Mouse (Mus musculus): ENCODE measurements around the gene Thbs4. TPM values are rescaled to one million over a fixed set of nuclear protein-coding genes. Genes with fewer than 3 reads are reported as not detected.

Thbs4 gene
- polyA plus RNA-seq, 1 experiment from 2014 or later: 36.0 TPM

GRCm38 (mm10) chr13:92751726-92752565 is 42.7 kb downstream of the Thbs4 start:
- H3K4me2 ChIP-seq (ENCODE audit: low read length): peak overlapping the region; percentile 18; the same call in 1 of the 2 replicates
- peak overlapping the region in 1 of 2 experiments; percentile 59; a peak in 2 of 4 replicates for H3K27ac ChIP-seq (replicated peaks in 1 of 2; ENCODE audit: control insufficient read depth in 1 of 2, insufficient read depth in 1 of 2, low read depth in 2 of 2, low read length in 2 of 2)
- no peak overlapping the region for H3K4me3 ChIP-seq (ENCODE audit: control insufficient read depth in 1 of 2, insufficient read depth in 1 of 2, low read depth in 1 of 2, low read length in 2 of 2)
- no peaks in the 10 kb centered on the region for H3K9me3 ChIP-seq (ENCODE audit: control insufficient read depth, low read length)
- H3K4me1 ChIP-seq (ENCODE audit: control insufficient read depth in 2 of 2, insufficient read depth in 2 of 2, low read length in 2 of 2): peaks cover 0 to 12% of the 10 kb centered on the region in 2 experiments; a peak in 3 of 4 replicates
- H3K27me3 ChIP-seq (ENCODE audit: control insufficient read depth, insufficient read depth, low read length): no peaks in the 10 kb centered on the region
- 0 out of 2 replicates have a peak, but pooled peaks cover 3% of the 10 kb centered on the region for H3K36me3 ChIP-seq (ENCODE audit: control insufficient read depth, insufficient read depth, low read length)
- no peak overlapping the region for H3K9ac ChIP-seq (ENCODE audit: low read length)
- 62% methylated on average over 21 of the region's 21 CpGs for WGBS
- ATAC-seq (ENCODE audit: insufficient number of reproducible peaks, insufficient read depth, low FRiP score, low read depth): peak; percentile 54; the same call in 1 of the 2 replicates

GRCm38 (mm10) chr13:92750976-92751518 is 43.6 kb downstream of the Thbs4 start:
- H3K4me1 ChIP-seq (ENCODE audit: control insufficient read depth in 2 of 2, insufficient read depth in 2 of 2, low read length in 2 of 2): peaks cover 0 to 12% of the 10 kb centered on the region in 2 experiments; a peak in 2 of 4 replicates
- 13% methylated on average over 7 of the region's 7 CpGs for WGBS
- H3K36me3 ChIP-seq (ENCODE audit: control insufficient read depth, insufficient read depth, low read length): 0 out of 2 replicates have a peak, but pooled peaks cover 3% of the 10 kb centered on the region
- H3K27me3 ChIP-seq (ENCODE audit: control insufficient read depth, insufficient read depth, low read length): no peaks in the 10 kb centered on the region
- H3K9me3 ChIP-seq (ENCODE audit: control insufficient read depth, low read length): no peaks in the 10 kb centered on the region
- H3K27ac ChIP-seq (replicated peaks in 1 of 2; ENCODE audit: control insufficient read depth in 1 of 2, insufficient read depth in 1 of 2, low read depth in 2 of 2, low read length in 2 of 2): no peak overlapping the region
- peak overlapping the region; percentile 18; the same call in 1 of the 2 replicates for H3K4me2 ChIP-seq (ENCODE audit: low read length)
- H3K9ac ChIP-seq (ENCODE audit: low read length): no peak overlapping the region
- ATAC-seq (ENCODE audit: insufficient number of reproducible peaks, insufficient read depth, low FRiP score, low read depth): no peak; the same call in 1 of the 2 replicates
- no peak overlapping the region for H3K4me3 ChIP-seq (ENCODE audit: control insufficient read depth in 1 of 2, insufficient read depth in 1 of 2, low read depth in 1 of 2, low read length in 2 of 2)

- no peak overlapping the region for H3K4me3 ChIP-seq (ENCODE audit: control insufficient read depth in 1 of 2, insufficient read depth in 1 of 2, low read depth in 1 of 2, low read length in 2 of 2)
- no peak overlapping the region for H3K27ac ChIP-seq (replicated peaks in 1 of 2; ENCODE audit: control insufficient read depth in 1 of 2, insufficient read depth in 1 of 2, low read depth in 2 of 2, low read length in 2 of 2)
- no peak for ATAC-seq (ENCODE audit: insufficient number of reproducible peaks, insufficient read depth, low FRiP score, low read depth)
- H3K36me3 ChIP-seq (ENCODE audit: control insufficient read depth, insufficient read depth, low read length): no peaks in the 10 kb centered on the region
- no peak overlapping the region for H3K4me2 ChIP-seq (ENCODE audit: low read length)
- 43% methylated on average over 5 of the region's 5 CpGs for WGBS
- no peaks in the 10 kb centered on the region for H3K9me3 ChIP-seq (ENCODE audit: control insufficient read depth, low read length)
- H3K4me1 ChIP-seq (ENCODE audit: control insufficient read depth in 2 of 2, insufficient read depth in 2 of 2, low read length in 2 of 2): peaks cover 0 to 3% of the 10 kb centered on the region in 2 experiments; a peak in 1 of 4 replicates
- H3K27me3 ChIP-seq (ENCODE audit: control insufficient read depth, insufficient read depth, low read length): no peaks in the 10 kb centered on the region
- no peak overlapping the region for H3K9ac ChIP-seq (ENCODE audit: low read length)
Observed at GRCm38 (mm10) chr13:92743337-92743736, 51.3 kb downstream of the Thbs4 start.

- no peaks in the 10 kb centered on the region for H3K9me3 ChIP-seq (ENCODE audit: control insufficient read depth, low read length)
- H3K4me2 ChIP-seq (ENCODE audit: low read length): no peak overlapping the region
- H3K9ac ChIP-seq (ENCODE audit: low read length): no peak overlapping the region
- H3K4me1 ChIP-seq (ENCODE audit: control insufficient read depth in 2 of 2, insufficient read depth in 2 of 2, low read length in 2 of 2): peaks cover 0 to 3% of the 10 kb centered on the region in 2 experiments; a peak in 1 of 4 replicates
- ATAC-seq (ENCODE audit: insufficient number of reproducible peaks, insufficient read depth, low FRiP score, low read depth): no peak
- H3K36me3 ChIP-seq (ENCODE audit: control insufficient read depth, insufficient read depth, low read length): no peaks in the 10 kb centered on the region
- WGBS: 88% methylated on average over 4 of the region's 4 CpGs
- no peak overlapping the region for H3K4me3 ChIP-seq (ENCODE audit: control insufficient read depth in 1 of 2, insufficient read depth in 1 of 2, low read depth in 1 of 2, low read length in 2 of 2)
- H3K27ac ChIP-seq (replicated peaks in 1 of 2; ENCODE audit: control insufficient read depth in 1 of 2, insufficient read depth in 1 of 2, low read depth in 2 of 2, low read length in 2 of 2): no peak overlapping the region
- no peaks in the 10 kb centered on the region for H3K27me3 ChIP-seq (ENCODE audit: control insufficient read depth, insufficient read depth, low read length)
Observed at GRCm38 (mm10) chr13:92742886-92743285, 51.7 kb downstream of the Thbs4 start.

GRCm38 (mm10) chr13:92740671-92741270 is 53.8 kb downstream of the Thbs4 start:
- WGBS: 5% methylated on average over 2 of the region's 2 CpGs
- H3K9ac ChIP-seq (ENCODE audit: low read length): no peak overlapping the region
- ATAC-seq (ENCODE audit: insufficient number of reproducible peaks, insufficient read depth, low FRiP score, low read depth): no peak
- H3K4me1 ChIP-seq (ENCODE audit: control insufficient read depth in 2 of 2, insufficient read depth in 2 of 2, low read length in 2 of 2): peaks cover 0 to 3% of the 10 kb centered on the region in 2 experiments; a peak in 1 of 4 replicates
- H3K9me3 ChIP-seq (ENCODE audit: control insufficient read depth, low read length): no peaks in the 10 kb centered on the region
- no peak overlapping the region for H3K27ac ChIP-seq (replicated peaks in 1 of 2; ENCODE audit: control insufficient read depth in 1 of 2, insufficient read depth in 1 of 2, low read depth in 2 of 2, low read length in 2 of 2)
- no peaks in the 10 kb centered on the region for H3K27me3 ChIP-seq (ENCODE audit: control insufficient read depth, insufficient read depth, low read length)
- no peaks in the 10 kb centered on the region for H3K36me3 ChIP-seq (ENCODE audit: control insufficient read depth, insufficient read depth, low read length)
- no peak overlapping the region for H3K4me3 ChIP-seq (ENCODE audit: control insufficient read depth in 1 of 2, insufficient read depth in 1 of 2, low read depth in 1 of 2, low read length in 2 of 2)
- H3K4me2 ChIP-seq (ENCODE audit: low read length): no peak overlapping the region

GRCm38 (mm10) chr13:92739858-92740257 is 54.8 kb downstream of the Thbs4 start:
- Histone ChIP-seq H3K9ac (ENCODE audit: low read length) (no peak overlapping the region), H3K4me1 (ENCODE audit: control insufficient read depth in 2 of 2, insufficient read depth in 2 of 2, low read length in 2 of 2) (peaks cover 0 to 3% of the 10 kb centered on the region in 2 experiments; a peak in 1 of 4 replicates), H3K36me3 (ENCODE audit: control insufficient read depth, insufficient read depth, low read length) (no peaks in the 10 kb centered on the region), H3K4me3 (ENCODE audit: control insufficient read depth in 1 of 2, insufficient read depth in 1 of 2, low read depth in 1 of 2, low read length in 2 of 2) (no peak overlapping the region), H3K27me3 (ENCODE audit: control insufficient read depth, insufficient read depth, low read length) (no peaks in the 10 kb centered on the region), H3K9me3 (ENCODE audit: control insufficient read depth, low read length) (no peaks in the 10 kb centered on the region), H3K27ac (replicated peaks in 1 of 2; ENCODE audit: control insufficient read depth in 1 of 2, insufficient read depth in 1 of 2, low read depth in 2 of 2, low read length in 2 of 2) (no peak overlapping the region), H3K4me2 (ENCODE audit: low read length) (no peak overlapping the region)
- no peak for ATAC-seq (ENCODE audit: insufficient number of reproducible peaks, insufficient read depth, low FRiP score, low read depth)
- 82% methylated on average over 3 of the region's 3 CpGs for WGBS

- WGBS: 81% methylated on average over 3 of the region's 3 CpGs
- ATAC-seq (ENCODE audit: insufficient number of reproducible peaks, insufficient read depth, low FRiP score, low read depth): no peak
- H3K9me3 ChIP-seq (ENCODE audit: control insufficient read depth, low read length): no peaks in the 10 kb centered on the region
Observed at GRCm38 (mm10) chr13:92738821-92739220, 55.8 kb downstream of the Thbs4 start.

More at GRCm38 (mm10) chr13:92738821-92739220, 55.8 kb downstream of the Thbs4 start:
- Histone ChIP-seq H3K27me3 (ENCODE audit: control insufficient read depth, insufficient read depth, low read length) (peaks cover 4% of the 10 kb centered on the region; the same call in 1 of the 2 replicates), H3K9ac (ENCODE audit: low read length) (no peak overlapping the region), H3K4me1 (ENCODE audit: control insufficient read depth in 2 of 2, insufficient read depth in 2 of 2, low read length in 2 of 2) (peaks cover 0 to 3% of the 10 kb centered on the region in 2 experiments; a peak in 1 of 4 replicates), H3K27ac (replicated peaks in 1 of 2; ENCODE audit: control insufficient read depth in 1 of 2, insufficient read depth in 1 of 2, low read depth in 2 of 2, low read length in 2 of 2) (no peak overlapping the region), H3K4me3 (ENCODE audit: control insufficient read depth in 1 of 2, insufficient read depth in 1 of 2, low read depth in 1 of 2, low read length in 2 of 2) (no peak overlapping the region), H3K4me2 (ENCODE audit: low read length) (no peak overlapping the region), H3K36me3 (ENCODE audit: control insufficient read depth, insufficient read depth, low read length) (no peaks in the 10 kb centered on the region)
